Mouse (Mus musculus) embryonic fibroblast, embryonic 13.5 days (primary cell): ENCODE results near the gene Ube2l6. TPM values are rescaled to one million over a fixed set of nuclear protein-coding genes. Genes with fewer than 3 reads are reported as not detected.

Experiments
- H3K27ac ChIP-seq: 2 replicates; pipeline ENCODE4 v1.5.1; 2012; ENCODE audit warnings: low read length, control low read depth, inconsistent platforms; ENCODE audit not compliant: insufficient read depth
- H3K4me1 ChIP-seq: 2 replicates; pipeline ENCODE4 v1.6.1; 2011; ENCODE audit warnings: low read length; ENCODE audit not compliant: control insufficient read depth, insufficient read depth
- H3K4me3 ChIP-seq: 2 replicates; pipeline ENCODE4 v1.5.1; 2011; ENCODE audit warnings: mild to moderate bottlenecking, control low read depth, low read length; ENCODE audit not compliant: insufficient read depth
- CTCF ChIP-seq: IDR thresholded peaks from 2 replicates; pipeline ENCODE4 v1.5.1; 2011; ENCODE audit warnings: mild to moderate bottlenecking, control low read depth, low read length, moderate library complexity, borderline replicate concordance; ENCODE audit not compliant: insufficient read depth
- POLR2A ChIP-seq: IDR thresholded peaks from 2 replicates; pipeline ENCODE4 v1.6.1; 2011; ENCODE audit warnings: low read depth, mild to moderate bottlenecking, control low read depth, low read length, moderate library complexity
- polyA plus RNA-seq: library from polyadenylated mRNA; stranded (reverse); fragments of >200 nt; gene quantifications from 2 replicates; pipeline ENCODE4 v1.2.4, GENCODE M21; 2011; ENCODE audit warnings: low read depth; ENCODE audit not compliant: missing spikeins, insufficient read length

Gene Ube2l6
- polyA plus RNA-seq, 1 experiment: 17.6 TPM

DNA sequence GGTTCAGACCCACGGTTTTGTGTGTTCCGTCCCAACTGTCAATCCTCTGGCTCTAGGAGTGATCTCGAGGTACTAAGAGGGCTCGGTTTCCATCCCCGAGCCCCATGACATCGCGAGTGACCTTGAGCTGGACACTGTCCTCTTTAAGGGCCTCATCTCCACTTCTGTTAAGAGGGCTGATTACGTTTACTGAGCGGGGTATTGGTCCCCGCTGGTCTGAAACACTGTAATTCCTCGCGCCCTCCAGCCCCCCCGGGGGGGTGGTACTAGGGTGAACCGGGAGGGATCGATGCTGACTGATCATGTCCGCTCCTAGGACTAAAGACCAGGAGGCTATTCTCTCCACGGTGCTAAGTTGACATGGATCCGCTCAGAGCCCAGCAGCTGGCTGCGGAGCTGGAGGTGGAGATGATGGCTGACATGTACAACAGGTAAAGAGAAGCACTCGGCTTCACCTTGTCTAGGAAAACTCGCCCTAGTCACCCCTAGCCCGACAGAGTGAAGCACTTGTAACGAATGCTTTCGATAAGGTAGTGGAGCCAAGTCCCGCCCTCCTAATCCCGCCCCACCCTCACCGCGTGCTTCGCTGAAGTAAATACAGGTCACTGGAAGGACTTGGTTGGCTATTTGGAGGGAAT, 28.8 kb downstream of the Ube2l6 start:
- Histone ChIP-seq H3K4me1 (no peaks in the 10 kb centered on the region), H3K27ac (no peak overlapping the region), H3K4me3 (peak overlapping the region; percentile 99)
- no peak for TF ChIP-seq CTCF
- no peak for TF ChIP-seq POLR2A

GRCm38 (mm10) chr2:84831666-84832391, 33.2 kb downstream of the Ube2l6 start:
- Histone ChIP-seq H3K4me3 (no peak overlapping the region), H3K4me1 (no peaks in the 10 kb centered on the region), H3K27ac (no peak overlapping the region)
- TF ChIP-seq POLR2A: no peak
- TF ChIP-seq CTCF: peak; percentile 84

- no peaks in the 10 kb centered on the region for H3K4me1 ChIP-seq
- H3K4me3 ChIP-seq: no peak overlapping the region
- H3K27ac ChIP-seq: no peak overlapping the region
- TF ChIP-seq CTCF: no peak
- no peak for TF ChIP-seq POLR2A
These were observed 38.5 kb downstream of the Ube2l6 start for GRCm38 (mm10) chr2:84837107-84837506.

GRCm38 (mm10) chr2:84837817-84838592, 39.4 kb downstream of the Ube2l6 start:
- Histone ChIP-seq H3K4me3 (no peak overlapping the region), H3K27ac (no peak overlapping the region), H3K4me1 (no peaks in the 10 kb centered on the region)
- no peak for TF ChIP-seq CTCF
- TF ChIP-seq POLR2A: no peak

DNA sequence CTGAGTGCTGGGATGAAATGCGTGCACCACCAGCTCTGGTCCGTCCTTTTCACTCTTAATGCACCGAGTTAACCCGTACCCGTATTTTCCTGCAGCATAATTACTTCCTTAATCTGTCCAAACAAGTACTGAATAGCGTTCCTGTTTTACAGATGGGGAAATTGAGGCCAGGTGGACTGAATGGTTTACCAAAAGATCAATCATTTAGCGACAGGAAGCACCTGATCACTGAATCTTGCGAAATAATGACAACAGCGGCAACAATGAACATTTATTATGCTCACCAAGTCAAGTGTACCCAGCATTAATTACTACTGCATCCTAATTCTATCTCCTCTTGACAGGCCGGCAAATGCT, 39.9 kb downstream of the Ube2l6 start, which contains the start of gene Slc43a1:
Gene Slc43a1 (plus strand): TSS at position 258 of the 357 bp plus-strand sequence.
- Histone ChIP-seq H3K4me3 (peak within 1 kb of the TSS; percentile 64), H3K27ac (no peak within 1 kb of the TSS), H3K4me1 (no peaks in the 10 kb centered on the region)
- TF ChIP-seq POLR2A (no peak), CTCF (no peak)

GRCm38 (mm10) chr2:84838993-84839980, 40.7 kb downstream of the Ube2l6 start:
- H3K4me1 ChIP-seq: no peaks in the 10 kb centered on the region
- no peak overlapping the region for H3K27ac ChIP-seq
- no peak for TF ChIP-seq CTCF
- TF ChIP-seq POLR2A: peak; percentile 83
- H3K4me3 ChIP-seq: peak overlapping the region; percentile 64

- Histone ChIP-seq H3K27ac (0 out of 2 replicates have a peak overlapping the region, but pooled peaks have one; percentile 2), H3K4me3 (peak overlapping the region; percentile 64), H3K4me1 (no peaks in the 10 kb centered on the region)
- no peak for TF ChIP-seq CTCF
- TF ChIP-seq POLR2A: peak; percentile 33; the same call in 1 of the 2 replicates
These were observed 41.6 kb downstream of the Ube2l6 start for GRCm38 (mm10) chr2:84840016-84840747.

DNA sequence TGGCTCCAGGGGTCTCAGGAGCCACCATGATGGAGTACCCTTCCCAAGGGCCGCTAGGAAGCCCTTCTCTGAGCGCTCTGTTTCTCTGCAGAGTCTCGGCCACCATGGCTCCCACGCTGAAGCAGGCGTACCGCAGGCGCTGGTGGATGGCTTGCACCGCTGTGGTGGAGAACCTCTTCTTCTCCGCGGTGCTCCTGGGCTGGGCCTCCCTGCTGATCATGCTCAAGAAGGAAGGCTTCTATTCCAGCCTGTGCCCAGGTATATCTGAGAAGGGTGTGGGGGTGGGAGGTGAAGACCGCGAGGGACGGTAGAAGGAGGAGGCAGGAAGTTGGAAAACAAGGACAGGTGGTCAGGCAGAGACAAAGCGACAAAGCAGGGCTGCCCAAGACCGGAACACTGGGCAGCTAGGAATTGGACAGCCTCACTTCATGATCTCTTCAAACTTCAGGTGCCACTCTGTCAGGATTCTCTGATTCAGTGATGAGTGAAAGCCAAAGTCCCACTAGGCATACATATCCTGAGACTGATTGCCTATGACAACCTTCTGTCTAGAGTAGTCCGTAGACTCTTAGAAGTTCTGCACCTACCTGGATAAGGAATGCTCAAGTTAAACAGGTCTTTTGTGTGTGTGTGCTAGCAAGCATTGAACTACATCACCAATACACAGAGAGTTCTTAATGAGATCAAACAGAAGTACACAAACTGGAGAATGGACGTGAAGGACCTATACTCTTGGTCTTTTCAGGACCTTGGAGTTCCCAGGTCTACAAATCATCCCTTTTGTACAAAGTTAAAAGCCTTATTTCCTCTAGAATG, 42.3 kb downstream of the Ube2l6 start:
- TF ChIP-seq CTCF (no peak), POLR2A (no peak)
- peak overlapping the region; percentile 64 for H3K4me3 ChIP-seq

More for the DNA sequence above, 42.3 kb downstream of the Ube2l6 start:
- Histone ChIP-seq H3K27ac (no peak overlapping the region), H3K4me1 (no peaks in the 10 kb centered on the region)
